Mouse (Mus musculus) stomach, postnatal 0 days (tissue): ENCODE results near the gene Kcna10.

ENCODE experiments used
- CTCF ChIP-seq: IDR thresholded peaks from 2 replicates; pipeline ENCODE4 v1.5.1; 2016; ENCODE audit warnings: antibody characterized with exemption, low read depth, mild to moderate bottlenecking, moderate library complexity
- EP300 ChIP-seq: optimal IDR thresholded peaks from 2 replicates; pipeline ENCODE3; 2016; ENCODE audit warnings: antibody characterized with exemption

- TF ChIP-seq CTCF (no peak), EP300 (no peak)
Measured at GRCm38 (mm10) chr3:107218572-107218971, 35.7 kb downstream of the Kcna10 start.
